Mouse (Mus musculus): ENCODE results near the gene Cdr2l. TPM values are rescaled to one million over a fixed set of nuclear protein-coding genes. Genes with fewer than 3 reads are reported as not detected.

Gene Cdr2l
- total and polyA plus RNA-seq, 3 experiments, result 0.05 TPM; not detected in 2

GRCm38 (mm10) chr11:115430561-115430960 is 48.8 kb downstream of the Cdr2l start:
- Histone ChIP-seq H3K9me3 (replicated peaks) (no peaks in the 10 kb centered on the region), H3K27me3 (ENCODE audit: insufficient read depth, low read length) (no peaks in the 10 kb centered on the region), H3K4me1 (ENCODE audit: insufficient read depth, low read depth, low read length) (peaks cover 6% of the 10 kb centered on the region), H3K4me3 (ENCODE audit: low read depth, low read length) (no peak overlapping the region), H3K36me3 (replicated peaks) (peaks cover 75% of the 10 kb centered on the region)
- no peak for ATAC-seq (ENCODE audit: extremely low read depth, insufficient number of reproducible peaks, low FRiP score, poor library complexity, severe bottlenecking)
- DNase-seq (ENCODE audit: low spot score), result no peak
- TF ChIP-seq TAL1 (conservative IDR thresholded peaks at IDR 0.05; ENCODE audit: low read depth, low read length) (no peak), POLR2AphosphoS5 (IDR thresholded peaks at IDR 0.05; ENCODE audit: insufficient replicate concordance, low read depth, low read length) (no peak), GATA1 (IDR thresholded peaks at IDR 0.05; ENCODE audit: borderline replicate concordance, low read length) (no peak), CTCF (IDR thresholded peaks at IDR 0.05; ENCODE audit: low read depth, low read length) (no peak), GATA2 (IDR thresholded peaks at IDR 0.05; ENCODE audit: borderline replicate concordance, low read depth, low read length) (no peak)

GRCm38 (mm10) chr11:115432814-115433213 is 51.1 kb downstream of the Cdr2l start:
- TF ChIP-seq GATA1 (IDR thresholded peaks at IDR 0.05; ENCODE audit: borderline replicate concordance, low read length) (no peak), POLR2AphosphoS5 (IDR thresholded peaks at IDR 0.05; ENCODE audit: insufficient replicate concordance, low read depth, low read length) (no peak), TAL1 (conservative IDR thresholded peaks at IDR 0.05; ENCODE audit: low read depth, low read length) (no peak), CTCF (IDR thresholded peaks at IDR 0.05; ENCODE audit: low read depth, low read length) (no peak), GATA2 (IDR thresholded peaks at IDR 0.05; ENCODE audit: borderline replicate concordance, low read depth, low read length) (no peak)
- no peak for ATAC-seq (ENCODE audit: extremely low read depth, insufficient number of reproducible peaks, low FRiP score, poor library complexity, severe bottlenecking)
- H3K27me3 ChIP-seq (ENCODE audit: insufficient read depth, low read length), result no peaks in the 10 kb centered on the region
- H3K36me3 ChIP-seq (replicated peaks), result peaks cover 52% of the 10 kb centered on the region
- no peaks in the 10 kb centered on the region for H3K9me3 ChIP-seq (replicated peaks)
- peaks cover 22% of the 10 kb centered on the region for H3K4me1 ChIP-seq (ENCODE audit: insufficient read depth, low read depth, low read length)
- no peak for DNase-seq (ENCODE audit: low spot score)
- H3K4me3 ChIP-seq (ENCODE audit: low read depth, low read length), result no peak overlapping the region

- Histone ChIP-seq H3K36me3 (replicated peaks) (peaks cover 47% of the 10 kb centered on the region), H3K27me3 (ENCODE audit: insufficient read depth, low read length) (no peaks in the 10 kb centered on the region), H3K4me3 (ENCODE audit: low read depth, low read length) (no peak overlapping the region), H3K9me3 (replicated peaks) (no peaks in the 10 kb centered on the region), H3K4me1 (ENCODE audit: insufficient read depth, low read depth, low read length) (peaks cover 22% of the 10 kb centered on the region)
- ATAC-seq (ENCODE audit: extremely low read depth, insufficient number of reproducible peaks, low FRiP score, poor library complexity, severe bottlenecking) (no peak), DNase-seq (ENCODE audit: low spot score) (no peak)
- no peak for TF ChIP-seq GATA1 (IDR thresholded peaks at IDR 0.05; ENCODE audit: borderline replicate concordance, low read length)
Measured at GRCm38 (mm10) chr11:115433342-115433741, 51.6 kb downstream of the Cdr2l start.

GRCm38 (mm10) chr11:115435596-115436337 is 54.1 kb downstream of the Cdr2l start:
- DNase-seq (ENCODE audit: low spot score), result no peak
- Histone ChIP-seq H3K27me3 (ENCODE audit: insufficient read depth, low read length) (peaks cover 4% of the 10 kb centered on the region; the same call in 1 of the 2 replicates), H3K4me1 (ENCODE audit: insufficient read depth, low read depth, low read length) (peaks cover 29% of the 10 kb centered on the region), H3K36me3 (replicated peaks) (peaks cover 23% of the 10 kb centered on the region), H3K9me3 (replicated peaks) (peaks cover 7% of the 10 kb centered on the region; the same call in 1 of the 2 replicates), H3K4me3 (ENCODE audit: low read depth, low read length) (no peak overlapping the region)
- no peak for ATAC-seq (ENCODE audit: extremely low read depth, insufficient number of reproducible peaks, low FRiP score, poor library complexity, severe bottlenecking)
- TF ChIP-seq GATA2 (IDR thresholded peaks at IDR 0.05; ENCODE audit: borderline replicate concordance, low read depth, low read length) (no peak), POLR2AphosphoS5 (IDR thresholded peaks at IDR 0.05; ENCODE audit: insufficient replicate concordance, low read depth, low read length) (no peak), CTCF (IDR thresholded peaks at IDR 0.05; ENCODE audit: low read depth, low read length) (no peak), TAL1 (conservative IDR thresholded peaks at IDR 0.05; ENCODE audit: low read depth, low read length) (no peak), GATA1 (IDR thresholded peaks at IDR 0.05; ENCODE audit: borderline replicate concordance, low read length) (no peak)

GRCm38 (mm10) chr11:115437571-115438122 is 55.9 kb downstream of the Cdr2l start:
- Histone ChIP-seq H3K4me1 (ENCODE audit: insufficient read depth, low read depth, low read length) (peaks cover 29% of the 10 kb centered on the region), H3K36me3 (replicated peaks) (peaks cover 4% of the 10 kb centered on the region), H3K9me3 (replicated peaks) (peaks cover 7% of the 10 kb centered on the region; the same call in 1 of the 2 replicates), H3K4me3 (ENCODE audit: low read depth, low read length) (no peak overlapping the region), H3K27me3 (ENCODE audit: insufficient read depth, low read length) (peaks cover 11% of the 10 kb centered on the region; the same call in 1 of the 2 replicates)
- no peak for DNase-seq (ENCODE audit: low spot score)
- peak; percentile 49 for ATAC-seq (ENCODE audit: extremely low read depth, insufficient number of reproducible peaks, low FRiP score, poor library complexity, severe bottlenecking)
- no peak for TF ChIP-seq GATA1 (IDR thresholded peaks at IDR 0.05; ENCODE audit: borderline replicate concordance, low read length)

GRCm38 (mm10) chr11:115439326-115439725 is 57.6 kb downstream of the Cdr2l start:
- H3K4me1 ChIP-seq (ENCODE audit: insufficient read depth, low read depth, low read length), result peaks cover 29% of the 10 kb centered on the region
- H3K36me3 ChIP-seq (replicated peaks), result no peaks in the 10 kb centered on the region
- ATAC-seq (ENCODE audit: extremely low read depth, insufficient number of reproducible peaks, low FRiP score, poor library complexity, severe bottlenecking), result no peak
- H3K27me3 ChIP-seq (ENCODE audit: insufficient read depth, low read length), result peaks cover 15% of the 10 kb centered on the region; the same call in 1 of the 2 replicates
- peaks cover 7% of the 10 kb centered on the region; the same call in 1 of the 2 replicates for H3K9me3 ChIP-seq (replicated peaks)
- no peak overlapping the region for H3K4me3 ChIP-seq (ENCODE audit: low read depth, low read length)
- DNase-seq (ENCODE audit: low spot score), result no peak
- no peak for TF ChIP-seq POLR2AphosphoS5 (IDR thresholded peaks at IDR 0.05; ENCODE audit: insufficient replicate concordance, low read depth, low read length)
- TF ChIP-seq CTCF (IDR thresholded peaks at IDR 0.05; ENCODE audit: low read depth, low read length), result no peak
- no peak for TF ChIP-seq GATA2 (IDR thresholded peaks at IDR 0.05; ENCODE audit: borderline replicate concordance, low read depth, low read length)
- no peak for TF ChIP-seq GATA1 (IDR thresholded peaks at IDR 0.05; ENCODE audit: borderline replicate concordance, low read length)
- no peak for TF ChIP-seq TAL1 (conservative IDR thresholded peaks at IDR 0.05; ENCODE audit: low read depth, low read length)
